25 mouse cellular contexts compared by ENCODE assay signal in genomic region chr15:78425230-78425629, GRCm38 (mm10). TPM values are rescaled to one million over a fixed set of nuclear protein-coding genes. Genes with fewer than 3 reads are reported as not detected.
DNase-seq lines count a peak whose midpoint lies in the region; ATAC-seq and TF ChIP-seq lines count a peak whose summit lies in the region.
"Had no signal": no experiment of that assay in that cellular context is flagged by ENCODE, and none has a peak within 500 bp of the region (broad histone marks: within the 10 kb centered on the region; RNA-seq: fewer than 3 reads in every experiment).

No protein-coding gene starts in this region.

- H3K36me3 ChIP-seq in kidney, postnatal 0 days (ENCODE audit: insufficient read depth, low read length) = no peaks in the 10 kb centered on the region
- no peaks in the 10 kb centered on the region for H3K36me3 ChIP-seq in kidney, embryonic 15.5 days
- no peaks in the 10 kb centered on the region for H3K36me3 ChIP-seq in liver, postnatal 0 days (replicated peaks; ENCODE audit: insufficient read depth, low read length)
- H3K36me3 ChIP-seq in E14TG2a.4 (ENCODE audit: insufficient read depth, low read length) = peaks cover 3% of the 10 kb centered on the region
- H3K36me3 ChIP-seq in heart, embryonic 10.5 days = 0 out of 2 replicates have a peak, but pooled peaks cover under 1% of the 10 kb centered on the region
- H3K36me3 ChIP-seq: embryonic facial prominence, embryonic 12.5 days; forebrain, embryonic 15.5 days; heart, embryonic 15.5 days had no signal

- H3K4me2 ChIP-seq in kidney, postnatal 0 days (ENCODE audit: low read length) = no peak overlapping the region
- H3K4me2 ChIP-seq in kidney, embryonic 15.5 days = no peak overlapping the region
- H3K4me2 ChIP-seq in liver, postnatal 0 days (ENCODE audit: low read depth, low read length) = no peak overlapping the region
- H3K4me2 ChIP-seq: embryonic facial prominence, embryonic 12.5 days; forebrain, embryonic 15.5 days; heart, embryonic 11.5 days; heart, embryonic 15.5 days; hindbrain, embryonic 14.5 days had no signal

- H3K9ac ChIP-seq in kidney, postnatal 0 days (ENCODE audit: low read depth, low read length) = no peak overlapping the region
- H3K9ac ChIP-seq in kidney, embryonic 15.5 days = no peak overlapping the region
- no peak overlapping the region for H3K9ac ChIP-seq in liver, postnatal 0 days (replicated peaks)
- H3K9ac ChIP-seq: embryonic facial prominence, embryonic 12.5 days; forebrain, embryonic 15.5 days; heart, embryonic 15.5 days; hindbrain, embryonic 14.5 days had no signal

- H3K27me3 ChIP-seq in kidney, postnatal 0 days (ENCODE audit: insufficient read depth, low read length) = no peaks in the 10 kb centered on the region
- H3K27me3 ChIP-seq in kidney, embryonic 15.5 days = peaks cover 13% of the 10 kb centered on the region; the same call in 1 of the 2 replicates
- peaks cover 17% of the 10 kb centered on the region for H3K27me3 ChIP-seq in liver, postnatal 0 days (ENCODE audit: insufficient read depth, low read length)
- H3K27me3 ChIP-seq in E14TG2a.4 (ENCODE audit: insufficient read depth, low read length) = peaks cover 19% of the 10 kb centered on the region
- peaks cover 46% of the 10 kb centered on the region for H3K27me3 ChIP-seq in heart, embryonic 10.5 days (ENCODE audit: insufficient read depth, poor library complexity, severe bottlenecking)
- H3K27me3 ChIP-seq: embryonic facial prominence, embryonic 12.5 days; forebrain, embryonic 15.5 days; Patski had no signal

- no peak overlapping the region for H3K4me3 ChIP-seq in kidney, postnatal 0 days (replicated peaks; ENCODE audit: low read depth, low read length)
- no peak overlapping the region for H3K4me3 ChIP-seq in kidney, embryonic 15.5 days (replicated peaks)
- H3K4me3 ChIP-seq in liver, postnatal 0 days (ENCODE audit: low read depth, low read length) = no peak overlapping the region
- H3K4me3 ChIP-seq in E14TG2a.4 (replicated peaks; ENCODE audit: low read length) = peak overlapping the region; percentile 7; the same call in 1 of the 2 replicates
- no peak overlapping the region for H3K4me3 ChIP-seq in heart, embryonic 10.5 days
- H3K4me3 ChIP-seq: embryonic facial prominence, embryonic 12.5 days; forebrain, embryonic 15.5 days; heart, embryonic 15.5 days; hindbrain, embryonic 10.5 days had no signal

- peak; percentile 32; the same call in 1 of the 2 replicates for TF ChIP-seq CTCF in kidney, postnatal 0 days (IDR thresholded peaks at IDR 0.05; ENCODE audit: low read depth)
- peak; percentile 28 for TF ChIP-seq CTCF in liver, postnatal 0 days (IDR thresholded peaks at IDR 0.05; ENCODE audit: low read depth)
- no peak for TF ChIP-seq CTCF in E14TG2a.4 (conservative IDR thresholded peaks at IDR 0.05; ENCODE audit: low read length)

- no peak for DNase-seq in kidney, postnatal 0 days (ENCODE audit: low spot score)
- DNase-seq in liver, postnatal 0 days = no peak
- DNase-seq in liver (no peak), R1 (ENCODE audit: low read depth, low spot score) (peak; percentile 47)
- DNase-seq in cerebellum, adult 11 months = no peak
- DNase-seq in heart, embryonic 10.5 days (ENCODE audit: low spot score) = no peak
- DNase-seq: adrenal gland, postnatal 10 days; cerebellum, adult 11-12 months; cerebellum, postnatal 25 days; gastrocnemius, postnatal 36 days; heart, adult 18-20 months; heart, postnatal 14 days had no signal

- WGBS in kidney, postnatal 0 days = 65% methylated on average over 4 of the region's 4 CpGs
- WGBS in kidney, embryonic 15.5 days = 64% methylated on average over 4 of the region's 4 CpGs
- WGBS in liver, postnatal 0 days (ENCODE audit: insufficient replicate concordance) = 67% methylated on average over 4 of the region's 4 CpGs
- 59% methylated on average over 4 of the region's 4 CpGs for WGBS in heart, embryonic 10.5 days

- no peaks in the 10 kb centered on the region for H3K9me3 ChIP-seq in kidney, postnatal 0 days (replicated peaks; ENCODE audit: low read length)
- no peaks in the 10 kb centered on the region for H3K9me3 ChIP-seq in kidney, embryonic 15.5 days (replicated peaks)
- no peaks in the 10 kb centered on the region for H3K9me3 ChIP-seq in liver, postnatal 0 days (ENCODE audit: low read length)
- no peaks in the 10 kb centered on the region for H3K9me3 ChIP-seq in E14TG2a.4 (ENCODE audit: low read length)
- H3K9me3 ChIP-seq in heart, embryonic 10.5 days = no peaks in the 10 kb centered on the region
- H3K9me3 ChIP-seq: embryonic facial prominence, embryonic 12.5 days; forebrain, embryonic 15.5 days; heart, embryonic 15.5 days; hindbrain, embryonic 10.5 days had no signal

- peaks cover 10% of the 10 kb centered on the region for H3K4me1 ChIP-seq in kidney, postnatal 0 days (replicated peaks; ENCODE audit: insufficient read depth, low read length)
- H3K4me1 ChIP-seq in kidney, embryonic 15.5 days = peaks cover 24% of the 10 kb centered on the region
- H3K4me1 ChIP-seq in liver, postnatal 0 days (ENCODE audit: insufficient read depth) = peaks cover 12% of the 10 kb centered on the region
- peaks cover 54% of the 10 kb centered on the region for H3K4me1 ChIP-seq in E14TG2a.4 (replicated peaks; ENCODE audit: low read depth, low read length)
- peaks cover 30% of the 10 kb centered on the region for H3K4me1 ChIP-seq in heart, embryonic 10.5 days

- ATAC-seq in kidney, postnatal 0 days (replicated peaks; ENCODE audit: low FRiP score, low read depth) = no peak
- ATAC-seq in kidney, embryonic 15.5 days (replicated peaks; ENCODE audit: low FRiP score) = no peak
- no peak for ATAC-seq in liver, postnatal 0 days
- ATAC-seq: forebrain, embryonic 15.5 days; Patski had no signal

- H3K27ac ChIP-seq in kidney, postnatal 0 days = no peak overlapping the region
- H3K27ac ChIP-seq in kidney, embryonic 15.5 days = no peak overlapping the region
- no peak overlapping the region for H3K27ac ChIP-seq in liver, postnatal 0 days (ENCODE audit: low read depth)
- H3K27ac ChIP-seq in heart, embryonic 10.5 days = no peak overlapping the region
- H3K27ac ChIP-seq: embryonic facial prominence, embryonic 12.5 days; forebrain, embryonic 15.5 days; heart, embryonic 15.5 days; hindbrain, embryonic 10.5 days; hindbrain, embryonic 14.5 days had no signal

- no peak for TF ChIP-seq EP300 in liver, postnatal 0 days (IDR thresholded peaks at IDR 0.05; ENCODE audit: low read depth)

RNA-seq across cellular contexts. Expression of gene Kctd17, which starts 3.1 kb away (rescaled TPM):
- 44.8 and 47.8 TPM in 2 replicates for polyA plus RNA-seq in kidney, postnatal 0 days (2015; fragmentation: Nextera tagmentation; extraction: Ambion mirVana)
- polyA plus RNA-seq in kidney, embryonic 15.5 days (2015; fragmentation: Nextera tagmentation; extraction: Ambion mirVana) = 40.0 and 45.8 TPM in 2 replicates
- 6.0 and 6.1 TPM in 2 replicates for polyA plus RNA-seq in liver, postnatal 0 days (2015; fragmentation: Nextera tagmentation; extraction: Ambion mirVana)
- 23.0 and 30.3 TPM in 2 replicates for polyA plus RNA-seq in heart, embryonic 10.5 days (2016; fragmentation: Nextera tagmentation; extraction: Ambion mirVana)

RNA-seq across cellular contexts. Expression of gene Mpst, which starts 19.0 kb away (rescaled TPM):
- polyA plus RNA-seq in kidney, postnatal 0 days (2015; fragmentation: Nextera tagmentation; extraction: Ambion mirVana) = 3.0 and 4.6 TPM in 2 replicates
- 3.3 and 4.1 TPM in 2 replicates for polyA plus RNA-seq in kidney, embryonic 15.5 days (2015; fragmentation: Nextera tagmentation; extraction: Ambion mirVana)
- polyA plus RNA-seq in liver, postnatal 0 days (2015; fragmentation: Nextera tagmentation; extraction: Ambion mirVana) = 4.3 and 7.0 TPM in 2 replicates
- polyA plus RNA-seq in heart, embryonic 10.5 days (2016; fragmentation: Nextera tagmentation; extraction: Ambion mirVana) = 0.75 and 1.4 TPM in 2 replicates

RNA-seq across cellular contexts. Expression of gene Tst, which starts 19.5 kb away (rescaled TPM):
- polyA plus RNA-seq in kidney, postnatal 0 days (2015; fragmentation: Nextera tagmentation; extraction: Ambion mirVana) = 128 and 131 TPM in 2 replicates
- 44.3 and 52.1 TPM in 2 replicates for polyA plus RNA-seq in kidney, embryonic 15.5 days (2015; fragmentation: Nextera tagmentation; extraction: Ambion mirVana)
- polyA plus RNA-seq in liver, postnatal 0 days (2015; fragmentation: Nextera tagmentation; extraction: Ambion mirVana) = 361 and 363 TPM in 2 replicates
- polyA plus RNA-seq in heart, embryonic 10.5 days (2016; fragmentation: Nextera tagmentation; extraction: Ambion mirVana) = 9.5 and 25.6 TPM in 2 replicates

RNA-seq across cellular contexts. Expression of gene Tex33, which starts 29.5 kb away (rescaled TPM):
- not detected in 2 replicates for polyA plus RNA-seq in kidney, postnatal 0 days (2015; fragmentation: Nextera tagmentation; extraction: Ambion mirVana)
- polyA plus RNA-seq in kidney, embryonic 15.5 days (2015; fragmentation: Nextera tagmentation; extraction: Ambion mirVana) = not detected in 2 replicates
- polyA plus RNA-seq in liver, postnatal 0 days (2015; fragmentation: Nextera tagmentation; extraction: Ambion mirVana) = not detected in 2 replicates
- not detected in 2 replicates for polyA plus RNA-seq in heart, embryonic 10.5 days (2016; fragmentation: Nextera tagmentation; extraction: Ambion mirVana)
- polyA plus RNA-seq: brain, embryonic 14.5 days; C2C12; cortical plate, adult 2 months; embryonic facial prominence, embryonic 12.5 days; forebrain, embryonic 11.5 days; forebrain, embryonic 15.5 days; heart, embryonic 11.5 days; heart, embryonic 15.5 days; hindbrain, embryonic 10.5 days; hindbrain, embryonic 14.5 days; Patski had no signal

RNA-seq across cellular contexts. Expression of gene Tmprss6, which starts 43.2 kb away (rescaled TPM):
- polyA plus RNA-seq in kidney, postnatal 0 days (2015; fragmentation: Nextera tagmentation; extraction: Ambion mirVana) = 0.10 and 0.24 TPM in 2 replicates
- polyA plus RNA-seq in kidney, embryonic 15.5 days (2015; fragmentation: Nextera tagmentation; extraction: Ambion mirVana) = 0.31 and 1.0 TPM in 2 replicates
- 73.4 and 80.3 TPM in 2 replicates for polyA plus RNA-seq in liver, postnatal 0 days (2015; fragmentation: Nextera tagmentation; extraction: Ambion mirVana)
- polyA plus RNA-seq in heart, embryonic 10.5 days (2016; fragmentation: Nextera tagmentation; extraction: Ambion mirVana) = 0.06 and 1.7 TPM in 2 replicates
- polyA plus RNA-seq: hindbrain, embryonic 10.5 days had no signal
